In the genomic region with DNA sequence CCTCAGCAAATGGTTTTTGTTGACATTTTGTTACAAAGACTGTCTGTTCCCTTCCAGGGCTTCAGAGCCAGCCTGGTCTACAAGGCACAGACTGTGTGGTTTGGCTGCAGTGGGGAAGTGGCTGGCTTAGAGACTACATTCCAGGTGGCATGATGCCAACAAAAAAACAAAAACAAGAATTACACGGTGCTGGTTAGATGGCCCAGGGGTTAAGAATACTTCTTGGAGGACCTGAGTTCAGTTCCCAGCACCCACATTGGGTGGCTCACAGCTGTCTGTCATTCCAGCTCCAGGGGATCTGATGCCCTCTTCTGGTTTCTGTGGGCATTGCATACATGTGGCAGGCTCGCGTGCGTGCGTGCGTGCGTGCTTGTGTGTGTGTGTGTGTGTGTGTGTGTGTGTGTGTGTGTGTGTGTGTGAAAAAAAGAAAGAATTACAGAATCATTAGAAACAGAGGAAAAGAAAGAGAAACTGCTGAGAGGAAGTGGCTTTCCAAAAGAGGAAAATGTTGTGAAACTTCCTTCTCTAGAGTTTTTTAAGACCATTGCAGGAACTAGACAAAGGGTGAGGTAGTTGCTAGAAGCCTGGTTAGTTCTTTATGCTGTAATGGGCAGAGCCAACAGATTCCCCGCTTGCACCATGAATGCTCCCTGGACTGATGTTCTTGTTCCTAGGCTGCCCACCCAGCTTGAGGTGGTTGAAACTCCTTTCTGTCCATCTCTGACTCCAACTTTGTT, we compare ENCODE assay signal across 1 mouse cellular context.
A peak's percentile ranks its signal among the peaks of the same experiment; 100 is the strongest.
TF ChIP-seq lines count a peak whose summit lies in the region.

No protein-coding gene starts in this region.

TF ChIP-seq in CH12.LX, 34 proteins besides CTCF, POLR2A, EP300 and RAD21 (continued from another document):
- TF ChIP-seq NELFE (IDR thresholded peaks at IDR 0.05; ENCODE audit: low read depth, low read length) (no peak), MAX (IDR thresholded peaks at IDR 0.05; ENCODE audit: low read length) (peak; percentile 24; the same call in 1 of the 2 replicates), ZKSCAN1 (IDR thresholded peaks at IDR 0.05; ENCODE audit: borderline replicate concordance, low read depth, low read length) (no peak), BHLHE40 (IDR thresholded peaks at IDR 0.05; ENCODE audit: low read depth, low read length) (no peak), MAZ (IDR thresholded peaks at IDR 0.05; ENCODE audit: low read depth, low read length) (no peak), SMC3 (IDR thresholded peaks at IDR 0.05; ENCODE audit: low read depth, low read length) (no peak), POLR2AphosphoS2 (IDR thresholded peaks at IDR 0.05; ENCODE audit: low read depth, low read length) (no peak), USF1 (IDR thresholded peaks at IDR 0.05; ENCODE audit: low read depth, low read length) (no peak), ETS1 (conservative IDR thresholded peaks at IDR 0.05; ENCODE audit: low read depth, low read length) (peak; percentile 52), RCOR1 (conservative IDR thresholded peaks at IDR 0.05; ENCODE audit: low read depth, low read length) (0 out of 2 replicates have a peak, but pooled peaks have one; percentile 27), MYC (IDR thresholded peaks at IDR 0.05; ENCODE audit: low read depth, low read length) (no peak), ZC3H11A (IDR thresholded peaks at IDR 0.05; ENCODE audit: low read depth, low read length) (no peak), MEF2A (IDR thresholded peaks at IDR 0.05; ENCODE audit: borderline replicate concordance, low read depth, low read length) (peak; percentile 30; the same call in 1 of the 2 replicates), ZNF384 (IDR thresholded peaks at IDR 0.05; ENCODE audit: low read depth, low read length) (peak; percentile 62), KAT2A (IDR thresholded peaks at IDR 0.05; ENCODE audit: insufficient replicate concordance, low read length) (no peak), JUND (conservative IDR thresholded peaks at IDR 0.05; ENCODE audit: low read depth, low read length) (no peak), PAX5 (IDR thresholded peaks at IDR 0.05; ENCODE audit: low read length) (no peak), JUN (IDR thresholded peaks at IDR 0.05; ENCODE audit: insufficient read depth, low read depth, low read length) (no peak), ELF1 (IDR thresholded peaks at IDR 0.05; ENCODE audit: low read depth, low read length) (no peak), CHD2 (IDR thresholded peaks at IDR 0.05; ENCODE audit: low read length) (no peak), MXI1 (IDR thresholded peaks at IDR 0.05; ENCODE audit: low read depth, low read length) (no peak), ZMIZ1 (IDR thresholded peaks at IDR 0.05; ENCODE audit: low read depth, low read length) (no peak), TCF12 (IDR thresholded peaks at IDR 0.05; ENCODE audit: low read depth, low read length) (no peak), HCFC1 (IDR thresholded peaks at IDR 0.05; ENCODE audit: low read depth, low read length) (no peak), UBTF (IDR thresholded peaks at IDR 0.05; ENCODE audit: low read depth, low read length) (no peak)
